Mouse (Mus musculus) hindbrain, embryonic 10.5 days (tissue): ENCODE results near the gene Mst1. TPM values are rescaled to one million over a fixed set of nuclear protein-coding genes. Genes with fewer than 3 reads are reported as not detected.

Experiments used
- DNase-seq: peaks from one replicate; pipeline ENCODE4 v3.0.0-alpha.2; 2017; ENCODE audit warnings: low spot score
- H3K27ac ChIP-seq: fragments of 300-500 bp; sonication (generic); 2 replicates; pipeline ENCODE4 v1.5.1; 2016; ENCODE audit warnings: mild to moderate bottlenecking, moderate library complexity
- H3K27me3 ChIP-seq: fragments of 300-500 bp; sonication (generic); 2 replicates; pipeline ENCODE4 v1.6.1; 2016; ENCODE audit warnings: mild to moderate bottlenecking; ENCODE audit not compliant: poor library complexity, insufficient read depth, severe bottlenecking
- H3K36me3 ChIP-seq: fragments of 300-500 bp; sonication (generic); 2 replicates; pipeline ENCODE4 v1.6.1; 2016; ENCODE audit warnings: mild to moderate bottlenecking, moderate library complexity
- H3K4me1 ChIP-seq: fragments of 300-500 bp; sonication (generic); replicated peaks from 2 replicates; pipeline ENCODE4 v1.6.1; 2016; ENCODE audit warnings: mild to moderate bottlenecking
- H3K4me3 ChIP-seq: fragments of 300-500 bp; sonication (generic); 2 replicates; pipeline ENCODE4 v1.5.1; 2016; ENCODE audit warnings: mild to moderate bottlenecking, moderate library complexity
- H3K9me3 ChIP-seq: fragments of 300-500 bp; sonication (generic); 2 replicates; pipeline ENCODE4 v1.6.1; 2016; ENCODE audit warnings: mild to moderate bottlenecking, moderate library complexity
- WGBS: fragments of 180-500 bp; shearing (Covaris S2); methylation state at CpG from one replicate; pipeline ENCODE4 v1.1.7; 2016; 5-methylcytosine and 5-hydroxymethylcytosine counted together
- polyA plus RNA-seq: library from polyadenylated mRNA; unstranded; fragments of >200 nt; fragmentation: Nextera tagmentation; extraction: Ambion mirVana; gene quantifications from 2 replicates; pipeline ENCODE4 v1.2.1, GENCODE M21; 2016

Gene Mst1
- polyA plus RNA-seq, 1 experiment from 2014 or later: 0.34 TPM

DNA sequence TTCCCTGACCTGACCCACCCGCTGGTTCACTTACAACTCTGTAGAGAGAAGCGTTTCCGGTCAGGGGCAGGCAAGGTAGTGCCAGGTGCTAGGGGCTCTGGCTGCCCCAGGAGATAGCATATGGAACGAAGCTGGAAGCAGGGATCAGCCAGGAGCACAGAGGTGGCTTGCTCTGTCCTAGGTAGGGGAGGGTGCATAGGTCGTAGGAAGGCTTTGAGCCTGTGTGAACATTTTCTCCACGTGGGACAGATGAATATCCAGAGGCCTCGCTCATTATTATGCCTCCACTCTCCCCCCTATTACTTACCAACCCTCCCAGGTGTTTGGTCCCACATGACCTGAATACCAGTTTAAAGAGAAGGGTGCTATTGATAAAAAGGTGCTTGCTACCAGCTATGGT lies 27.8 kb upstream of the Mst1 start:
- H3K27ac ChIP-seq: no peak overlapping the region
- peaks cover 40% of the 10 kb centered on the region for H3K4me1 ChIP-seq
- H3K27me3 ChIP-seq: no peaks in the 10 kb centered on the region
- H3K9me3 ChIP-seq: no peaks in the 10 kb centered on the region
- no peak overlapping the region for H3K4me3 ChIP-seq
- 70% methylated on average over 7 of the region's 7 CpGs for WGBS
- no peak for DNase-seq
- H3K36me3 ChIP-seq: peaks cover 73% of the 10 kb centered on the region

DNA sequence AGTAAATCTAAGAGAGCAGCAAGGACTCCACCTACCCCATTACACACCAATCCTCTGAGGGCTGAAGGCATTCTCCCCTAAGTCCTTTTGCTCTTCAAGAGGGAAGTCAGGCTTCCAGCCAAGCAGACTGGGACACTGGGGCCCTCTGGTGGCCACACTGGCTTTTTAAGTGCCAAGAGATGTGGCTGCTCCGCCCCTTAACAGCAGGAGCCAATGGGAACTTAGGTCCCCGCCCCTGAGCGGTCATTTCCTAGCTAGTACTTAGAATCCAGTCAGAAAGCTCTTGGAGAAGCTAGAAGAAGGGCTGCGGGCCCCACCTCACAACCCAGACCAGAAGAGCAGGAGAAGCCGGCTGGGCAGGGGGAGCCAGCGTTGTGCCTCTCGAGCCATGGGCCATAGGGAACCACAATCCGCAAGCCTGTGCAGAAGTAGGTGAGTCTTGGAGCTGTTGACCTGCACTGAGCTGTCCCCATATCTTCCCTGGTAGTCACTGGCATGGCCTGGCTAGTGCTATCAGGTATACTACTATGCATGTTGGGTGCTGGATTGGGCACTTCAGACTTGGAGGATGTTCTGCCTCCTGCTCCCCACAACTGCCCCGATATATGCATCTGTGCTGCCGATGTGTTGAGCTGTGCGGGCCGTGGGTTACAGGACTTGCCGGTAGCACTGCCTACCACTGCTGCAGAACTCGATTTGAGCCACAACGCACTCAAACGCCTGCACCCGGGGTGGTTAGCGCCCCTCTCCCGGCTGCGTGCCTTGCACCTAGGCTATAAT lies 27.2 kb upstream of the Mst1 start, which contains the start of gene Amigo3:
Amigo3 (plus strand) TSS at position 275 of the 780 bp plus-strand sequence.
- Histone ChIP-seq H3K4me1 (peaks cover 33% of the 10 kb centered on the region), H3K27me3 (no peaks in the 10 kb centered on the region), H3K9me3 (no peaks in the 10 kb centered on the region), H3K27ac (peak within 1 kb of the TSS; percentile 51; the same call in 1 of the 2 replicates), H3K4me3 (peak within 1 kb of the TSS; percentile 32), H3K36me3 (peaks cover 73% of the 10 kb centered on the region)
- DNase-seq: peak; percentile 95
- 55% methylated on average over 20 of the region's 20 CpGs for WGBS

DNA sequence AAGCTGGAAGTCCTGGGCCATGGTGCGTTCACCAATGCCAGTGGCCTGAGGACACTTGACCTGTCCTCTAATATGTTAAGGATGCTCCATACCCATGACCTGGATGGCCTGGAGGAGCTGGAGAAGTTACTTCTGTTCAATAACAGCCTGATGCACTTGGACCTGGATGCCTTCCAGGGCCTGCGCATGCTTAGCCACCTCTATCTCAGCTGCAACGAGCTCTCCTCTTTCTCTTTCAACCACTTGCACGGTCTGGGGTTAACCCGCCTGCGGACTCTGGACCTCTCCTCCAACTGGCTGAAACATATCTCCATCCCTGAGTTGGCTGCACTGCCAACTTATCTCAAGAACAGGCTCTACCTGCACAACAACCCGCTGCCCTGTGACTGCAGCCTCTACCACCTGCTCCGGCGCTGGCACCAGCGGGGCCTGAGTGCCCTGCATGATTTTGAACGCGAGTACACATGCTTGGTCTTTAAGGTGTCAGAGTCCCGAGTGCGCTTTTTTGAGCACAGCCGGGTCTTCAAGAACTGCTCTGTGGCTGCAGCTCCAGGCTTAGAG lies 26.5 kb upstream of the Mst1 start:
- WGBS: 93% methylated on average over 15 of the region's 15 CpGs
- H3K27ac ChIP-seq: no peak overlapping the region
- H3K36me3 ChIP-seq: peaks cover 80% of the 10 kb centered on the region
- no peak overlapping the region for H3K4me3 ChIP-seq
- H3K4me1 ChIP-seq: peaks cover 27% of the 10 kb centered on the region
- DNase-seq: no peak
- H3K27me3 ChIP-seq: no peaks in the 10 kb centered on the region
- H3K9me3 ChIP-seq: no peaks in the 10 kb centered on the region

DNA sequence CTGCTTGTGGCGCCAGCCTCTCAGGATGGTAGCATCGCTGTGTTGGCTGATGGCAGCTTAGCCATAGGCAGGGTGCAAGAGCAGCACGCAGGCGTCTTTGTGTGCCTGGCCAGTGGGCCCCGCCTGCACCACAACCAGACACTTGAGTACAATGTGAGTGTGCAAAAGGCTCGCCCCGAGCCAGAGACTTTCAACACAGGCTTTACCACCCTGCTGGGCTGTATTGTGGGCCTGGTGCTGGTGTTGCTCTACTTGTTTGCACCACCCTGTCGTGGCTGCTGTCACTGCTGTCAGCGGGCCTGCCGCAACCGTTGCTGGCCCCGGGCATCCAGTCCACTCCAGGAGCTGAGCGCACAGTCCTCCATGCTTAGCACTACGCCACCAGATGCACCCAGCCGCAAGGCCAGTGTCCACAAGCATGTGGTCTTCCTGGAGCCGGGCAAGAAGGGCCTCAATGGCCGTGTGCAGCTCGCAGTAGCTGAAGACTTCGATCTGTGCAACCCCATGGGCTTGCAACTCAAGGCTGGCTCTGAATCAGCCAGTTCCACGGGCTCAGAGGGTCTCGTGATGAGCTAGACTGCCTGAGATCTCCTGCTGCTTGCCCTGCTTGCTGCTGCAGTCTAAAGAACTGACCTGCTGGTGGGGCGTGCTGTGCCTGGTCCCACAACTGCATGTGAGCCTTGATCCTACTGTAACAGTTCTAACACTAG lies 25.8 kb upstream of the Mst1 start:
- no peaks in the 10 kb centered on the region for H3K9me3 ChIP-seq
- no peak overlapping the region for H3K27ac ChIP-seq
- H3K36me3 ChIP-seq: peaks cover 87% of the 10 kb centered on the region
- H3K27me3 ChIP-seq: no peaks in the 10 kb centered on the region
- 93% methylated on average over 22 of the region's 22 CpGs for WGBS
- no peak for DNase-seq
- H3K4me1 ChIP-seq: peaks cover 25% of the 10 kb centered on the region
- no peak overlapping the region for H3K4me3 ChIP-seq

DNA sequence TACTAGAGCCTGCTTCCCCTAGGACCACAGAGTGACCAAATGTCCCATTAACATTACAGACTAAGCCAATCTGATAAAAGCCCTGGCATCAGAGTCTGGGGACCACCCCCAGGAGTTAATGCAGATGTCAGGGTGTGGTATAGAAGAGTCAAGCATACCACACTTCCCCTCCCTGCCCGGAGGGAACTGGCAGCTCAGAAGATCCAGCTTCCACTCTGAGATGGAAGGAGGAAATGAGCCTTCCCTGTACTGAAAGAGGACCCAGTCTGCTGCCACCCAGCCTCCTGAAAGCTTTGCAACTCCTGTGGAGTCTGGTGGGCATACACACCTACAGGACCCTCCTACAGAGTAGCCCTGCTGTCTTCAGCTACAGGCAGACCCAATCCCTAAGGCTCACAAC lies 25.2 kb upstream of the Mst1 start:
- no peak overlapping the region for H3K4me3 ChIP-seq
- H3K27me3 ChIP-seq: no peaks in the 10 kb centered on the region
- no peaks in the 10 kb centered on the region for H3K9me3 ChIP-seq
- H3K27ac ChIP-seq: no peak overlapping the region
- peaks cover 93% of the 10 kb centered on the region for H3K36me3 ChIP-seq
- no peak for DNase-seq
- peaks cover 20% of the 10 kb centered on the region for H3K4me1 ChIP-seq
- 76% methylated on average over 1 of the region's 1 CpGs for WGBS

DNA sequence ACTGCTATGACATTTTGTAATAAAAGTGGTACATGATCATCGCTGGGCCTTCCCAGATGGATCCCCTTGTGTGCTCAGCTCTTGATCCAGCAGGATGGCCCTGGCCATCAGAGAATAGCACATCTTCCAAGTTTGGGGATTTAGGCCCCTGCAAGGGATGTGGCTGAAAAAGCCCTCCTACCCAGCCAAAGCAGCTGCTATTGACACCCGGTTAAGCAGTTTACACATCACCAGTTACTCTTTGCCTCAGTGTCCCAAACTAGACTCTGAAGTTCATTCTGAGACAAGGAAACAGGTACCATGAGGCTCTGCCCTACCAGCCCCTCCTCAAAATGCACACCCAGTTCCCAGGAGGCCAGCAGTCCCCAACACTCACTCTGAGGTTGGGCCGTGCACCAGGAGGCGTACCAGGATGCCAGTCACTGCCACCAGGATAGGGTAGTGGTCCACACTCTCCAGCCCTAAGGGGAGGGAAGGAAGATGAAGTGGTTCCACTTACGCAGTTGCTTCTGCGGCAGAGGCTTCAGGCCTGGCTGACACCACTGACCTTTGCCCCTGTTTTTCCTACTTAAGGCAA lies 24.5 kb upstream of the Mst1 start:
- peaks cover 17% of the 10 kb centered on the region for H3K4me1 ChIP-seq
- no peak overlapping the region for H3K4me3 ChIP-seq
- WGBS: 89% methylated on average over 6 of the region's 6 CpGs
- no peaks in the 10 kb centered on the region for H3K27me3 ChIP-seq
- peaks cover 91% of the 10 kb centered on the region for H3K36me3 ChIP-seq
- no peak overlapping the region for H3K27ac ChIP-seq
- H3K9me3 ChIP-seq: no peaks in the 10 kb centered on the region
- no peak for DNase-seq

DNA sequence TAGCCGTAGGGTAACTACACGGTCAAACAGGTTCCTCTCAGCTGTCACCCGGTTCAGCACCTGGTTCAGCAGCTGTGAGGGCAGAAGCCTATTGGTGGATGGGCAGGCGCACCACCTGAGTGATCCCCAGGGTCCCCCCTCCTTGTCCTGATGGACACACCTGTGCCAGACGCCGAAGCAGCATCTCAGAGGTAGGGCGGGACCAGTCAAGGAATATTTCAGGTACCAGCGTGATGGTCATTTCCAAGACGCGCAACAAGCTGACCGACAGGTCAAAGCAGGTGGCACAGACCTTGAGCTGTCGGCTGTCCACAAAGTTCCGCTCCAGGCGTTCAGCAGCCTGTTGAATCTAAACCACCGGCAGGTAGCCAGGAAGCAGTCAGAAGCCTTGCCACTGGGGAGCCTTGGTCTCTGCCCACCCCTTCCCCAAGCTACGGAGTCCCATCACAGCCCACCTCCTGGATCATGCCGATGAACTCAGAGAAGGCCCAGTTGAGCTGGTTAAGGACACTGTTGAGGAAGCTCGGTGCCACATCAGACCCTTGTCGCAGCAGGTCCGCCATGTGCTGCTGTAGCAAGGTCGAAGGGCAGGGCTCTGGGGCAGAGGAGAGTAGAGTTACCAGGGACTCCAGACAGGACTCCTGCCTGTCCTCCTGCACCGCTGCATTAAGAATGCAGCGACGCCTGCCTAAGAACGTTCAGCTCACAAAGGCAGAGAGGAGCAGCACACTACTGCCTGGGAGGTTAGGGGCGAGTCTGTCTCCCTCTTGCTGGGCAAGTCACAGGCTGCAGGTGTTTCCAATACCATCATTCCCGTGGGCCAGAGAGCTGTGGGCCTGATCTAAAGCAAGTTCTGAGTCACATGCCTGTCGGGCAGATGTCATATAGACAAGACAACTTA lies 23.6 kb upstream of the Mst1 start:
- Histone ChIP-seq H3K4me1 (peaks cover 17% of the 10 kb centered on the region), H3K27ac (no peak overlapping the region), H3K4me3 (no peak overlapping the region; the same call in 1 of the 2 replicates), H3K27me3 (no peaks in the 10 kb centered on the region), H3K36me3 (peaks cover 88% of the 10 kb centered on the region), H3K9me3 (no peaks in the 10 kb centered on the region)
- WGBS: 77% methylated on average over 28 of the region's 28 CpGs
- DNase-seq: no peak

DNA sequence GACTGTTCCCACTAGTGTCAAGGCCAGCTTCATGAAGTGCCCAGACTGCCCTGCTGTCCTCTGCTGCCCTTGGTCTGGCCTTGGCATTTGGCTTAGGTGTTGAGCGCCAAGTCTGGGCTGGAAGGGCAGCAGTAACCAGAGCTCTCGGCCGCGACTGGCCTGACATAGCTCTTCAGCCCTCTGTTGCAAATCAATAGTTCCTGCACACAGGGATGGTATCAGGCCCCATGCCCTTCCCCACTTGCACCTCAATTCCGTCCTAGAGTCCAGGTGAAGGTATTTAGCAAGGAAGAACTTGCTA lies 23.0 kb upstream of the Mst1 start:
- Histone ChIP-seq H3K27me3 (no peaks in the 10 kb centered on the region), H3K9me3 (no peaks in the 10 kb centered on the region), H3K27ac (no peak overlapping the region), H3K36me3 (peaks cover 88% of the 10 kb centered on the region), H3K4me3 (no peak overlapping the region), H3K4me1 (peaks cover 17% of the 10 kb centered on the region)
- 89% methylated on average over 5 of the region's 5 CpGs for WGBS
- no peak for DNase-seq

DNA sequence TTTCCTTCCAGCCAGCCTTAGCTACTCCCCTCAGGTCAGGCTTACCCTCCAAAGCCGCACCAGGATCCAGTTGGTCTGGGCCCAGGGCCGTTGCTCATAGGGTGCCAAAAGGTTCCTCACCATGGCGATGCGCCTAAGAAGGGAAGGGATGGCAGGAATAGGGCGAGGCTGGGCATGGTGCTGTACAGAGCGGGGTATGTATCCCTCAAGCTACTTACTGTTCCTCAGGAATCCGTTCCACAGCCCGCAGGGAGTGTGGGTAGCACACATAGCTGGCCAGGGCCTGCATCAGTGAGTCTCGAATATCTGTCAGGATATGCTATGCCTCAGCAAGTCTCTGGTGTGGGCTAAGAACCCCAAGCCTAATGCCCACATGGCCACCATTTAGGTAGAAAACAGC lies 21.9 kb upstream of the Mst1 start:
- no peak overlapping the region for H3K4me3 ChIP-seq
- WGBS: 95% methylated on average over 9 of the region's 9 CpGs
- H3K36me3 ChIP-seq: peaks cover 92% of the 10 kb centered on the region
- peaks cover 9% of the 10 kb centered on the region for H3K4me1 ChIP-seq
- no peaks in the 10 kb centered on the region for H3K9me3 ChIP-seq
- no peak overlapping the region for H3K27ac ChIP-seq
- no peaks in the 10 kb centered on the region for H3K27me3 ChIP-seq
- no peak for DNase-seq

DNA sequence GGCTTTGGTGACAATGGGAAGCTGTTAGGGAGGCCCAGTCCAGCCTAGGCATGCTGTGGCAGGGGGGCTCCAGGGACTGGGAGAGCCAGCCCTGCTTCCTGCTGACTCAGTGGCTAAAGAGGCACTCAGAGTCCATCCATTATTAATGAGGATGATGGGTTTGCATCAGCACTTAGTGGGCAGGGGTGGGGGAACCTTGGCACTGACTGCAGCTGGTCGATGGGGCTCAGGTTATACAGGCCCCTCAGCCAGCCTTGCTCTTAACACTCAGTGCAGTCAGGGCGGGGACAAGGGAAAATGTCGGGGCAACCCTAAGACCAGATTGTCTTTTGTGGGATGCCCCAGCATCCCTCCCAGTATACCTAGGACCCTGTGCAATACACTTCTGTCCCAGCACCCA lies 18.1 kb upstream of the Mst1 start:
- peaks cover 1% of the 10 kb centered on the region; the same call in 1 of the 2 replicates for H3K4me1 ChIP-seq
- no peaks in the 10 kb centered on the region for H3K9me3 ChIP-seq
- peaks cover 85% of the 10 kb centered on the region for H3K36me3 ChIP-seq
- H3K4me3 ChIP-seq: no peak overlapping the region
- no peak overlapping the region for H3K27ac ChIP-seq
- 89% methylated on average over 3 of the region's 3 CpGs for WGBS
- no peaks in the 10 kb centered on the region for H3K27me3 ChIP-seq
- no peak for DNase-seq

DNA sequence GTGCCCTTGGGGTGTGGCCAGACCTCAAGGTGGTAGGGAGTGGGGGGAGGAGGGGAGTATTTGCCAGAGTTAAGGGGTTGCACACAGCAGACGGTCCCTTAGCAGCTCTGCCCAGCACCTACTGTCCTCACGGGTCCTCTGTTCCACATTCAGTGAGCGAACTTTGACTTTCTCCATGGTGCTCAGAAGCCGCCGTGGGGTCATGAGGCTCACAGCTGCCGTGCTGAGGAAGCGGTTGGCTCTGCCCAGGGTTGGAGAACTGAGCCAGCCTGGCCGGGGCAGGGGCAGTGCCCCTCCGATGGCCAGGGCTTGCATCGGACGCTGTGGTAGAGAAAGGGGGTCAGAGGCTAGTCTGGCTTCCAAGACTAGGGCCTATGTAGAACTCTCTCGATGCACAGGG lies 16.9 kb upstream of the Mst1 start:
- no peak for DNase-seq
- Histone ChIP-seq H3K27me3 (no peaks in the 10 kb centered on the region), H3K9me3 (no peaks in the 10 kb centered on the region), H3K27ac (no peak overlapping the region), H3K4me1 (no peaks in the 10 kb centered on the region; the same call in 1 of the 2 replicates), H3K36me3 (peaks cover 74% of the 10 kb centered on the region), H3K4me3 (no peak overlapping the region)
- 92% methylated on average over 12 of the region's 12 CpGs for WGBS

DNA sequence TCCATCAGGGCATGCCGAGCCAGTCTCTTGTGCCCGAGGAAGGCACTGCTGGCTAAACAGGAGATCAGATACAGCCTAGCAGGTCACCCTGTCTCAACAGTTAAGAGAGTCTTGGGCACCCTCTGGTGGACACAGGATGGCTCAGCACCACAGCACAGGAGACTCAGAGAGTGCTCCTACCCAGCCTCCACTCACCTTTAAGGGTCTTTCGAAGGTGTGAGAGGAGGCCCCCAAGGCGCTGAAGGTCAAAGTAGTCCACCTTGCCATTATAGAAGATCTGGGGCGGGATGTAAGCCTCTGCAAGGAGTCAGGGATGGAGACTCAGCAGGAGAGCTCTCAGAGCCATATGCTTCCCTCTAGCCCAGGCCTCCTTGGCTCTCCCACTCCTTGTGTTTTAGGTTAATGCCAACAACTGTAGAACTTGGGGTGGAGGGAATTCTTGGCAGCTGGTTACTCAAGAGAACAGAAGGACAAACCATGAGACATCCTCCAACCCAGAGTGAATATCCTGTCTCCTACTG lies 14.7 kb upstream of the Mst1 start:
- no peaks in the 10 kb centered on the region for H3K9me3 ChIP-seq
- no peak overlapping the region for H3K27ac ChIP-seq
- peak; percentile 44 for DNase-seq
- peaks cover 75% of the 10 kb centered on the region for H3K36me3 ChIP-seq
- H3K4me1 ChIP-seq: no peaks in the 10 kb centered on the region; the same call in 1 of the 2 replicates
- 50% methylated on average over 5 of the region's 5 CpGs for WGBS
- H3K27me3 ChIP-seq: no peaks in the 10 kb centered on the region
- H3K4me3 ChIP-seq: no peak overlapping the region
